Mouse (Mus musculus) lung, postnatal 0 days (tissue): ENCODE data around the gene Ptpn11.

Source experiments
- CTCF ChIP-seq: IDR thresholded peaks from 2 replicates; pipeline ENCODE4 v1.5.1; 2016; ENCODE audit warnings: antibody characterized with exemption, mild to moderate bottlenecking
- EP300 ChIP-seq: IDR thresholded peaks from 2 replicates; pipeline ENCODE4 v1.6.1; 2016; ENCODE audit warnings: antibody characterized with exemption, mild to moderate bottlenecking, control low read depth

DNA sequence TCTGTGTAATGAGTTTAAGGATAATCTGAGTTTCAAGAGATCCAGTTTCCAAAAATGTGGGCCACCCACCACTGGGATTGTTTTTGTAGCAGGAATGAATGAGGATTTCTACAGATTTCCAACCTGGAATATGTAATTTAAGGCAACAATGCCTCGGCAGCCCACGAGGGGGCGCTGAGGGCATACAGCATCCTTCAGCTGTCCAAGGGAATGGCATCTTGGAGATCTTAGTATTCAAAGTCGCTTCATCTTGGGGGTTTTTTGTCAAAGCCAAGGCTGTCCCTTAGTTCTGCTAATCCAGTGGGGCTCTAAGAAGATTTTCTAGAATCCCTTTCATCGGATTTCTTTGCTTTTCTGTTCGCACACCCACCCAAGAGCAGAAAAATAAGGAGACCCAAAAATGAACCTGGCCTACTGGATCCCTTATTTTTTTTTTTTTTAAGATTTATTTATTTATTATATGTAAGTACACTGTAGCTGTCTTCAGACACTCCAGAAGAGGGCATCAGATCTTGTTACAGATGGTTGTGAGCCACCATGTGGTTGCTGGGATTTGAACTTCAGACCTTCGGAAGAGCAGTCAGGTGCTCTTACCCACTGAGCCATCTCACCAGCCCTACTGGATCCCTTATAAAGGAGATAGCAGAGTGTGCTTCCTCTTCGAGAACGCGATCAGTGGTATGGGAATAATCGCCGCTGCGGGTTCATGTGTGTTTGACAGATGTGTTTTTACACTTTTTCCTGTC is 24.4 kb upstream of the Ptpn11 start:
- TF ChIP-seq CTCF (peak; percentile 96), EP300 (no peak)
